Mouse (Mus musculus) MEL (cell line): Measurements from ENCODE around the gene Fbl. TPM values are rescaled to one million over a fixed set of nuclear protein-coding genes. Genes with fewer than 3 reads are reported as not detected.

Experiments used
- polyA plus RNA-seq, 2 experiments: library from polyadenylated mRNA; stranded (reverse) in 1 of 2; unstranded in 1 of 2; fragments of >175 nt in 1 of 2; fragments of >200 nt in 1 of 2; gene quantifications; 2 replicates each; pipeline versions ENCODE4 v1.2.1 to v1.2.4; 2012; ENCODE audit warnings: low replicate concordance in 2 of 2, low read depth in 1 of 2; ENCODE audit not compliant: insufficient read length in 2 of 2, insufficient read depth in 1 of 2, missing spikeins in 1 of 2
- total RNA-seq: library from RNA; depleted of rRNA; stranded (reverse); fragments of 300-350 nt; gene quantifications from 2 replicates; pipeline ENCODE4 v1.2.3, GENCODE M21; 2012; rRNA removed

Gene Fbl
- total and polyA plus RNA-seq, 3 experiments: 262 to 819 TPM; not detected in 1

Other genes with a start within 250 kb of the Fbl start
- 2.0 and 2.3 TPM in 2 replicates for gene Zfp974, start 240.2 kb upstream of the Fbl start, total RNA-seq
- gene Zfp974, start 240.2 kb upstream of the Fbl start, polyA plus RNA-seq: 1 to 10 TPM in 1 of 2 experiments, not detected in 1; 1.4 TPM
- 9.7 and 10.6 TPM in 2 replicates for gene Zfp780b, start 190.5 kb upstream of the Fbl start, total RNA-seq
- gene Zfp780b, start 190.5 kb upstream of the Fbl start, polyA plus RNA-seq: 1 to 10 TPM in 1 of 2 experiments, not detected in 1; 4.5 TPM
- 5.1 and 5.2 TPM in 2 replicates for gene Zfp850, start 155.6 kb upstream of the Fbl start, total RNA-seq
- gene Zfp850, start 155.6 kb upstream of the Fbl start, polyA plus RNA-seq: 1 to 10 TPM in 1 of 2 experiments, not detected in 1; 3.3 TPM
- 267 and 275 TPM in 2 replicates for gene Psmc4, start 119.6 kb upstream of the Fbl start, total RNA-seq
- gene Psmc4, start 119.6 kb upstream of the Fbl start, polyA plus RNA-seq: 100 to 1,000 TPM in 1 of 2 experiments, not detected in 1; 286 TPM
- gene Fcgbp, start 98.5 kb upstream of the Fbl start, total RNA-seq: not detected in 2 replicates
- gene Fcgbp, start 98.5 kb upstream of the Fbl start, polyA plus RNA-seq: not detected
- not detected in 2 replicates for gene 9530053A07Rik, start 40.2 kb upstream of the Fbl start, total RNA-seq
- not detected for gene 9530053A07Rik, start 40.2 kb upstream of the Fbl start, polyA plus RNA-seq
- 0.69 and 0.85 TPM in 2 replicates for gene Dyrk1b, start 9.8 kb downstream of the Fbl start, total RNA-seq
- under 1 TPM in 1 of 2 experiments, not detected in 1; 0.89 TPM for gene Dyrk1b, start 9.8 kb downstream of the Fbl start, polyA plus RNA-seq
- gene Eid2, start 98.2 kb downstream of the Fbl start, total RNA-seq: not detected in 2 replicates
- gene Eid2, start 98.2 kb downstream of the Fbl start, polyA plus RNA-seq: not detected
- 3.2 TPM in 2 replicates for gene Eid2b, start 108.0 kb downstream of the Fbl start, total RNA-seq
- 1 to 10 TPM in 1 of 2 experiments, not detected in 1; 5.3 TPM for gene Eid2b, start 108.0 kb downstream of the Fbl start, polyA plus RNA-seq
- gene Selenov, start 121.5 kb downstream of the Fbl start, total RNA-seq: not detected in 2 replicates
- gene Selenov, start 121.5 kb downstream of the Fbl start, polyA plus RNA-seq: not detected
- gene Dll3, start 132.5 kb downstream of the Fbl start, total RNA-seq: 0.15 and 0.16 TPM in 2 replicates
- under 1 TPM in 1 of 2 experiments, not detected in 1; 0.57 TPM for gene Dll3, start 132.5 kb downstream of the Fbl start, polyA plus RNA-seq
- gene Timm50, start 142.4 kb downstream of the Fbl start, total RNA-seq: 142 and 167 TPM in 2 replicates
- 100 to 1,000 TPM in 1 of 2 experiments, not detected in 1; 216 TPM for gene Timm50, start 142.4 kb downstream of the Fbl start, polyA plus RNA-seq
- 63.3 and 66.0 TPM in 2 replicates for gene Supt5, start 169.0 kb downstream of the Fbl start, total RNA-seq
- gene Supt5, start 169.0 kb downstream of the Fbl start, polyA plus RNA-seq: 100 to 1,000 TPM; 156 to 448 TPM
- gene Rps16, start 180.9 kb downstream of the Fbl start, total RNA-seq: 2,133 and 2,343 TPM in 2 replicates
- 1,000 to 10,000 TPM; 1,661 to 1,740 TPM for gene Rps16, start 180.9 kb downstream of the Fbl start, polyA plus RNA-seq
- gene Plekhg2, start 202.9 kb downstream of the Fbl start, total RNA-seq: 1.1 and 1.8 TPM in 2 replicates
- 1 to 10 TPM in 1 of 2 experiments, not detected in 1; 9.2 TPM for gene Plekhg2, start 202.9 kb downstream of the Fbl start, polyA plus RNA-seq
- 0.50 and 0.65 TPM in 2 replicates for gene Zfp36, start 210.5 kb downstream of the Fbl start, total RNA-seq
- 1 to 10 TPM in 1 of 2 experiments, not detected in 1; 2.8 TPM for gene Zfp36, start 210.5 kb downstream of the Fbl start, polyA plus RNA-seq
- 23.7 and 31.1 TPM in 2 replicates for gene Med29, start 223.0 kb downstream of the Fbl start, total RNA-seq
- gene Med29, start 223.0 kb downstream of the Fbl start, polyA plus RNA-seq: 10 to 100 TPM in 1 of 2 experiments, not detected in 1; 39.6 TPM
- gene Paf1, start 223.2 kb downstream of the Fbl start, total RNA-seq: 49.9 and 53.5 TPM in 2 replicates
- 100 to 1,000 TPM in 1 of 2 experiments, 10 to 100 TPM in 1; 99.9 to 645 TPM for gene Paf1, start 223.2 kb downstream of the Fbl start, polyA plus RNA-seq